Mouse (Mus musculus) thymus, adult 2 months (tissue): Measurements from ENCODE around the gene Vapb. TPM values are rescaled to one million over a fixed set of nuclear protein-coding genes. Genes with fewer than 3 reads are reported as not detected.

Source experiments
- DNase-seq: peaks from one replicate; pipeline ENCODE4 v3.0.0; 2021
- H3K27ac ChIP-seq: fragments of 200-500 bp; 2 replicates; pipeline ENCODE4 v1.5.1; 2012; ENCODE audit warnings: low read length, control low read depth; ENCODE audit not compliant: control insufficient read depth, insufficient read depth
- H3K27me3 ChIP-seq: fragments of 200-500 bp; 2 replicates; pipeline ENCODE4 v1.6.1; 2012; ENCODE audit warnings: mild to moderate bottlenecking, low read length, moderate library complexity, mixed read lengths; ENCODE audit not compliant: control insufficient read depth, insufficient read depth
- H3K36me3 ChIP-seq: fragments of 200-500 bp; 2 replicates; pipeline ENCODE4 v1.6.1; 2012; ENCODE audit warnings: mild to moderate bottlenecking, low read length, moderate library complexity; ENCODE audit not compliant: control insufficient read depth, insufficient read depth
- H3K4me1 ChIP-seq: fragments of 200-500 bp; replicated peaks from 2 replicates; pipeline ENCODE4 v1.6.1; 2012; ENCODE audit warnings: low read length; ENCODE audit not compliant: control insufficient read depth, insufficient read depth
- H3K4me3 ChIP-seq: fragments of 200-500 bp; 2 replicates; pipeline ENCODE4 v1.5.1; 2012; ENCODE audit warnings: mild to moderate bottlenecking, low read length, control low read depth, moderate library complexity; ENCODE audit not compliant: control insufficient read depth, insufficient read depth
- CTCF ChIP-seq: fragments of 200-500 bp; IDR thresholded peaks from 2 replicates; pipeline ENCODE4 v1.5.1; 2012; ENCODE audit warnings: mild to moderate bottlenecking, control low read depth, low read length, moderate library complexity, borderline replicate concordance; ENCODE audit not compliant: control insufficient read depth, poor library complexity, insufficient read depth; ENCODE audit errors: extremely low read depth
- POLR2A ChIP-seq: fragments of 200-500 bp; IDR thresholded peaks from 2 replicates; pipeline ENCODE4 v1.6.1; 2012; ENCODE audit warnings: mild to moderate bottlenecking, low read length, control low read depth, moderate library complexity; ENCODE audit not compliant: control insufficient read depth, poor library complexity, insufficient read depth; ENCODE audit errors: extremely low read depth
- WGBS: fragments of 180-500 bp; shearing (Covaris S2); methylation state at CpG from one replicate; pipeline ENCODE4 v1.1.7; 2018; 5-methylcytosine and 5-hydroxymethylcytosine counted together
- polyA plus RNA-seq: library from polyadenylated mRNA; depleted of rRNA; stranded (reverse); fragments of >200 nt; gene quantifications from 2 replicates; pipeline ENCODE4 v1.2.3, GENCODE M21; 2012

Gene Vapb
- polyA plus RNA-seq, 1 experiment: 12.1 TPM

GRCm38 (mm10) chr2:173795801-173796673, 58.7 kb downstream of the Vapb start:
- peaks cover 4% of the 10 kb centered on the region; the same call in 1 of the 2 replicates for H3K4me1 ChIP-seq
- H3K36me3 ChIP-seq: no peaks in the 10 kb centered on the region
- no peaks in the 10 kb centered on the region for H3K27me3 ChIP-seq
- WGBS: 72% methylated on average over 15 of the region's 15 CpGs
- no peak overlapping the region for H3K27ac ChIP-seq
- TF ChIP-seq CTCF (no peak), POLR2A (no peak)
- no peak for DNase-seq
- H3K4me3 ChIP-seq: no peak overlapping the region

- TF ChIP-seq CTCF (no peak), POLR2A (no peak)
- no peak for DNase-seq
- no peak overlapping the region for H3K4me3 ChIP-seq
- H3K27me3 ChIP-seq: no peaks in the 10 kb centered on the region
- H3K36me3 ChIP-seq: no peaks in the 10 kb centered on the region
- no peak overlapping the region for H3K27ac ChIP-seq
- WGBS: 73% methylated on average over 4 of the region's 4 CpGs
- H3K4me1 ChIP-seq: peaks cover 4% of the 10 kb centered on the region; the same call in 1 of the 2 replicates
These were observed 59.3 kb downstream of the Vapb start for GRCm38 (mm10) chr2:173796674-173796963.

GRCm38 (mm10) chr2:173799513-173799912, 62.2 kb downstream of the Vapb start:
- H3K36me3 ChIP-seq: no peaks in the 10 kb centered on the region
- 97% methylated on average over 1 of the region's 1 CpGs for WGBS

GRCm38 (mm10) chr2:173800566-173800965, 63.3 kb downstream of the Vapb start:
- no peak for TF ChIP-seq POLR2A
- no peak for TF ChIP-seq CTCF
- DNase-seq: no peak
- Histone ChIP-seq H3K36me3 (no peaks in the 10 kb centered on the region), H3K27me3 (no peaks in the 10 kb centered on the region), H3K27ac (no peak overlapping the region), H3K4me3 (no peak overlapping the region), H3K4me1 (no peaks in the 10 kb centered on the region)
- WGBS: 94% methylated on average over 9 of the region's 9 CpGs

More at GRCm38 (mm10) chr2:173799513-173799912, 62.2 kb downstream of the Vapb start:
- H3K27me3 ChIP-seq: no peaks in the 10 kb centered on the region
- TF ChIP-seq CTCF (no peak), POLR2A (no peak)
- peaks cover 4% of the 10 kb centered on the region; the same call in 1 of the 2 replicates for H3K4me1 ChIP-seq
- no peak overlapping the region for H3K4me3 ChIP-seq
- no peak overlapping the region for H3K27ac ChIP-seq
- no peak for DNase-seq

- 89% methylated on average over 11 of the region's 11 CpGs for WGBS
- TF ChIP-seq CTCF: no peak
- TF ChIP-seq POLR2A: no peak
- no peak for DNase-seq
- H3K36me3 ChIP-seq: no peaks in the 10 kb centered on the region
- no peak overlapping the region for H3K4me3 ChIP-seq
- no peaks in the 10 kb centered on the region for H3K27me3 ChIP-seq
- H3K27ac ChIP-seq: no peak overlapping the region
- no peaks in the 10 kb centered on the region for H3K4me1 ChIP-seq
These were observed 64.1 kb downstream of the Vapb start for GRCm38 (mm10) chr2:173801405-173801876.

- H3K36me3 ChIP-seq: no peaks in the 10 kb centered on the region
- 89% methylated on average over 4 of the region's 4 CpGs for WGBS
These were observed 64.9 kb downstream of the Vapb start for GRCm38 (mm10) chr2:173802176-173802575.

More at GRCm38 (mm10) chr2:173802176-173802575, 64.9 kb downstream of the Vapb start:
- Histone ChIP-seq H3K27ac (no peak overlapping the region), H3K4me1 (no peaks in the 10 kb centered on the region), H3K4me3 (no peak overlapping the region), H3K27me3 (no peaks in the 10 kb centered on the region)
- DNase-seq: no peak
- TF ChIP-seq POLR2A (no peak), CTCF (no peak)
